Mouse (Mus musculus) thymus, adult 2 months (tissue): ENCODE data around the gene Agps.

ENCODE experiments used
- CTCF ChIP-seq: fragments of 200-500 bp; IDR thresholded peaks from 2 replicates; pipeline ENCODE4 v1.5.1; 2012; ENCODE audit warnings: mild to moderate bottlenecking, control low read depth, low read length, moderate library complexity, borderline replicate concordance; ENCODE audit not compliant: control insufficient read depth, poor library complexity, insufficient read depth; ENCODE audit errors: extremely low read depth
- POLR2A ChIP-seq: fragments of 200-500 bp; IDR thresholded peaks from 2 replicates; pipeline ENCODE4 v1.6.1; 2012; ENCODE audit warnings: mild to moderate bottlenecking, low read length, control low read depth, moderate library complexity; ENCODE audit not compliant: control insufficient read depth, poor library complexity, insufficient read depth; ENCODE audit errors: extremely low read depth

DNA sequence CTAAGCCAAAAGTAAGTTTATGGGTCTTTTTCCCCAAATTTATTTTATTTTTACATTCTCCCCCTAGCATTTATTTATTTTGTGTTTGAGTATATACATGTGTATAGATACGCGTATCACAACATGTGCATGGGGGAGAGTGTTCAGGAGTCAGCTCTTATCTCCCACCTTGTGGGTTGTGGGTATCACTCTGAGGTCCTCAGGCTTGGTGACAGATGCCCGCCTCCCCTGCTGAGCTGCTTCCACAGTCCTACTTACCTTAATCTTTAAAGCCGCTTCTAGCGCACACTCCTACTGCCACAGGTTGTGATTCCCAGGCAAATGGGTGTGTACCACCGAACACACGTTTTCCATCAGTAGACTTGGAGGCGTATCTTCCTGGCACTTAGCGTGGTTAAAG is 69.9 kb downstream of the Agps start:
- TF ChIP-seq POLR2A (no peak), CTCF (no peak)
